Mouse (Mus musculus) liver, embryonic 14.5 days (tissue): ENCODE results near the gene Fblim1.

Experiments used
- CTCF ChIP-seq: IDR thresholded peaks from 2 replicates; pipeline ENCODE4 v1.5.1; 2016; ENCODE audit warnings: antibody characterized with exemption, low read depth, control low read depth
- EP300 ChIP-seq: IDR thresholded peaks from 2 replicates; pipeline ENCODE4 v1.6.1; 2016; ENCODE audit warnings: antibody characterized with exemption, low read depth

GRCm38 (mm10) chr4:141599251-141600141 is 6.4 kb downstream of the Fblim1 start:
- TF ChIP-seq EP300 (no peak), CTCF (no peak)
